Mouse (Mus musculus) CH12.LX (cell line): Measurements from ENCODE around the gene Gdpd1.

Source experiments
- BHLHE40 ChIP-seq: IDR thresholded peaks from 2 replicates; pipeline ENCODE4 v1.6.1; 2011; ENCODE audit warnings: mild to moderate bottlenecking, low read depth, low read length, improper control_type of control experiment
- CTCF ChIP-seq, 2 experiments: IDR thresholded peaks in 1 of 2; conservative IDR thresholded peaks in 1 of 2; 2 replicates each; pipeline ENCODE4 v1.5.1; 2011 to 2012; ENCODE audit warnings: low read depth in 2 of 2, low read length in 2 of 2, improper control_type of control experiment in 1 of 2, inconsistent platforms in 1 of 2, mild to moderate bottlenecking in 1 of 2, moderate library complexity in 1 of 2
- EP300 ChIP-seq: IDR thresholded peaks from 2 replicates; pipeline ENCODE4 v1.6.1; 2011; ENCODE audit warnings: low read length, improper control_type of control experiment
- MAX ChIP-seq: IDR thresholded peaks from 2 replicates; pipeline ENCODE4 v1.6.1; 2011; ENCODE audit warnings: low read length, improper control_type of control experiment
- MEF2A ChIP-seq: IDR thresholded peaks from 2 replicates; pipeline ENCODE4 v1.6.1; 2014; ENCODE audit warnings: low read depth, mild to moderate bottlenecking, inconsistent platforms, low read length, improper control_type of control experiment, borderline replicate concordance
- NELFE ChIP-seq: IDR thresholded peaks from 2 replicates; pipeline ENCODE4 v1.6.1; 2011; ENCODE audit warnings: low read depth, low read length, improper control_type of control experiment
- POLR2A ChIP-seq: IDR thresholded peaks from 2 replicates; pipeline ENCODE4 v1.6.1; 2011; ENCODE audit warnings: low read depth, mild to moderate bottlenecking, improper control_type of control experiment, low read length
- RCOR1 ChIP-seq: conservative IDR thresholded peaks from 2 replicates; pipeline ENCODE4 v1.6.1; 2012; ENCODE audit warnings: low read depth, mild to moderate bottlenecking, inconsistent platforms, low read length, improper control_type of control experiment

DNA sequence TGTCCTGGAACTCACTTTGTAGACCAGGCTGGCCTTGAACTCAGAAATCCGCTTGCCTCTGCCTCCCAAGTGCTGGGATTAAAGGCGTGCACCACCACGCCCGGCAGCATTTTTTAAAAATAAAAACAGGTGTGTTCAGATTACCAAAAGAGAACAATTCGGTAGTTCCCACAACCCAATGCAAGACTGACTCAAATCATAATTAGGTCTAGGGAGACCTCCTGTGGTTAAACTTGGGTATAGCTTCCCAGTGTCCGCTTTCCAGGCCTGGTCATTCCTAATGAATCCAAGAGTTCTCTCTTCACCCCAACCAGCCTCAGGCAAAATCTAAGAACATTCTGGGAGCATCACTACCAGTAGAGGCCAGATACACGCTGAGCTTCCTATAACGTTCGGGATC lies 63.4 kb downstream of the Gdpd1 start:
- TF ChIP-seq CTCF (conservative IDR thresholded peaks at IDR 0.05 in 1 of 2, IDR thresholded peaks at IDR 0.05 in 1 of 2; ENCODE audit: low read depth in 2 of 2, low read length in 2 of 2) (peak; percentile 87 to 91), BHLHE40 (no peak), MAX (no peak), EP300 (no peak), MEF2A (no peak), POLR2A (no peak), NELFE (no peak), RCOR1 (no peak)
